Mouse (Mus musculus) CH12.LX (cell line): ENCODE results near the gene Pacs1. TPM values are rescaled to one million over a fixed set of nuclear protein-coding genes. Genes with fewer than 3 reads are reported as not detected.
A peak's percentile ranks its signal among the peaks of the same experiment; 100 is the strongest.

ENCODE experiments used
- DNase-seq: peaks from one replicate; pipeline ENCODE4 v3.0.0-alpha.2; 2013; ENCODE audit errors: extremely low read depth
- H3K27ac ChIP-seq: 2 replicates; pipeline ENCODE4 v1.5.1; 2012; ENCODE audit warnings: low read depth, mild to moderate bottlenecking, control low read depth, moderate library complexity; ENCODE audit not compliant: insufficient read depth
- H3K27me3 ChIP-seq: replicated peaks from 2 replicates; pipeline ENCODE3; 2012; ENCODE audit warnings: inconsistent platforms
- H3K36me3 ChIP-seq, 2 experiments: replicated peaks in 1 of 2; 2 replicates each; pipeline versions ENCODE3 to v1.6.1; 2012; ENCODE audit warnings: inconsistent platforms in 1 of 2, low read length in 1 of 2, mild to moderate bottlenecking in 1 of 2, mixed read lengths in 1 of 2, moderate library complexity in 1 of 2; ENCODE audit not compliant: control insufficient read depth in 1 of 2, insufficient read depth in 1 of 2
- H3K4me1 ChIP-seq, 2 experiments: 2 replicates each; pipeline ENCODE4 v1.6.1; 2012; ENCODE audit warnings: inconsistent platforms in 1 of 2, moderate library complexity in 1 of 2; ENCODE audit not compliant: insufficient read depth in 2 of 2, control insufficient read depth in 1 of 2
- H3K4me2 ChIP-seq: 2 replicates; pipeline ENCODE4 v1.6.1; 2012; ENCODE audit warnings: low read depth, mild to moderate bottlenecking, control low read depth; ENCODE audit not compliant: poor library complexity, insufficient read depth, severe bottlenecking
- H3K4me3 ChIP-seq, 3 experiments: fragments of 150-350 bp in 1 of 3; sonication (generic) in 1 of 3; replicated peaks in 1 of 3; 2 replicates each; pipeline versions ENCODE3 to v1.5.1; 2011 to 2012; ENCODE audit warnings: low read depth in 2 of 3, low read length in 2 of 3, mild to moderate bottlenecking in 2 of 3, moderate library complexity in 2 of 3, control low read depth in 1 of 3, improper control_type of control experiment in 1 of 3, inconsistent platforms in 1 of 3, mixed read lengths in 1 of 3; ENCODE audit not compliant: poor library complexity in 1 of 3
- H3K79me2 ChIP-seq: replicated peaks from 2 replicates; pipeline ENCODE4 v1.6.1; 2012; ENCODE audit warnings: mild to moderate bottlenecking, moderate library complexity; ENCODE audit not compliant: control insufficient read depth, poor library complexity, insufficient read depth, severe bottlenecking; ENCODE audit errors: extremely low read depth
- H3K9ac ChIP-seq: 2 replicates; pipeline ENCODE4 v1.6.1; 2012; ENCODE audit warnings: low read depth, mild to moderate bottlenecking, control low read depth, moderate library complexity; ENCODE audit not compliant: insufficient read depth
- H3K9me3 ChIP-seq: replicated peaks from 2 replicates; pipeline ENCODE3; 2012; ENCODE audit warnings: low read length, inconsistent platforms, mixed read lengths
- BHLHE40 ChIP-seq: IDR thresholded peaks from 2 replicates; pipeline ENCODE4 v1.6.1; 2011; ENCODE audit warnings: mild to moderate bottlenecking, low read depth, low read length, improper control_type of control experiment
- CHD1 ChIP-seq: IDR thresholded peaks from 2 replicates; pipeline ENCODE4 v1.6.1; 2012; ENCODE audit warnings: low read depth, low read length, improper control_type of control experiment, inconsistent platforms
- CTCF ChIP-seq, 2 experiments: IDR thresholded peaks in 1 of 2; conservative IDR thresholded peaks in 1 of 2; 2 replicates each; pipeline ENCODE4 v1.5.1; 2011 to 2012; ENCODE audit warnings: low read depth in 2 of 2, low read length in 2 of 2, improper control_type of control experiment in 1 of 2, inconsistent platforms in 1 of 2, mild to moderate bottlenecking in 1 of 2, moderate library complexity in 1 of 2
- E2F4 ChIP-seq: IDR thresholded peaks from 2 replicates; pipeline ENCODE4 v1.6.1; 2011; ENCODE audit warnings: low read depth, low read length, improper control_type of control experiment; ENCODE audit not compliant: insufficient replicate concordance
- ELF1 ChIP-seq: IDR thresholded peaks from 2 replicates; pipeline ENCODE4 v1.6.1; 2014; ENCODE audit warnings: low read depth, mild to moderate bottlenecking, inconsistent platforms, low read length, improper control_type of control experiment
- EP300 ChIP-seq: IDR thresholded peaks from 2 replicates; pipeline ENCODE4 v1.6.1; 2011; ENCODE audit warnings: low read length, improper control_type of control experiment
- ETS1 ChIP-seq: conservative IDR thresholded peaks from 2 replicates; pipeline ENCODE4 v1.6.1; 2012; ENCODE audit warnings: low read depth, mild to moderate bottlenecking, inconsistent platforms, low read length, improper control_type of control experiment, moderate library complexity
- GABPA ChIP-seq: IDR thresholded peaks from 2 replicates; pipeline ENCODE4 v1.6.1; 2012; ENCODE audit warnings: low read depth, low read length, improper control_type of control experiment, inconsistent platforms; ENCODE audit not compliant: insufficient replicate concordance
- HCFC1 ChIP-seq: IDR thresholded peaks from 2 replicates; pipeline ENCODE4 v1.6.1; 2012; ENCODE audit warnings: low read depth, mild to moderate bottlenecking, inconsistent platforms, low read length, improper control_type of control experiment
- IRF4 ChIP-seq: IDR thresholded peaks from 2 replicates; pipeline ENCODE4 v1.6.1; 2014; ENCODE audit warnings: low read depth, mild to moderate bottlenecking, inconsistent platforms, low read length, improper control_type of control experiment
- JUND ChIP-seq: conservative IDR thresholded peaks from 2 replicates; pipeline ENCODE4 v1.6.1; 2011; ENCODE audit warnings: low read depth, low read length, improper control_type of control experiment
- KAT2A ChIP-seq: IDR thresholded peaks from 2 replicates; pipeline ENCODE4 v1.6.1; 2012; ENCODE audit warnings: low read length, improper control_type of control experiment, inconsistent platforms; ENCODE audit not compliant: insufficient replicate concordance
- MAX ChIP-seq: IDR thresholded peaks from 2 replicates; pipeline ENCODE4 v1.6.1; 2011; ENCODE audit warnings: low read length, improper control_type of control experiment
- MEF2A ChIP-seq: IDR thresholded peaks from 2 replicates; pipeline ENCODE4 v1.6.1; 2014; ENCODE audit warnings: low read depth, mild to moderate bottlenecking, inconsistent platforms, low read length, improper control_type of control experiment, borderline replicate concordance
- MXI1 ChIP-seq: IDR thresholded peaks from 2 replicates; pipeline ENCODE4 v1.6.1; 2011; ENCODE audit warnings: mild to moderate bottlenecking, low read depth, low read length, improper control_type of control experiment
- MYC ChIP-seq: IDR thresholded peaks from 2 replicates; pipeline ENCODE4 v1.6.1; 2011; ENCODE audit warnings: low read depth, mild to moderate bottlenecking, improper control_type of control experiment, low read length
- NRF1 ChIP-seq: IDR thresholded peaks from 2 replicates; pipeline ENCODE4 v1.6.1; 2014; ENCODE audit warnings: low read depth, mild to moderate bottlenecking, inconsistent platforms, low read length, improper control_type of control experiment, moderate library complexity
- PAX5 ChIP-seq: IDR thresholded peaks from 2 replicates; pipeline ENCODE4 v1.6.1; 2012; ENCODE audit warnings: low read length, inconsistent platforms, mixed read lengths
- POLR2A ChIP-seq: IDR thresholded peaks from 2 replicates; pipeline ENCODE4 v1.6.1; 2011; ENCODE audit warnings: low read depth, mild to moderate bottlenecking, improper control_type of control experiment, low read length
- POLR2AphosphoS2 ChIP-seq: IDR thresholded peaks from 2 replicates; pipeline ENCODE4 v1.6.1; 2011; ENCODE audit warnings: low read depth, low read length, improper control_type of control experiment
- RCOR1 ChIP-seq: conservative IDR thresholded peaks from 2 replicates; pipeline ENCODE4 v1.6.1; 2012; ENCODE audit warnings: low read depth, mild to moderate bottlenecking, inconsistent platforms, low read length, improper control_type of control experiment
- SIN3A ChIP-seq: IDR thresholded peaks from 2 replicates; pipeline ENCODE4 v1.6.1; 2012; ENCODE audit warnings: low read length, improper control_type of control experiment, inconsistent platforms
- SMC3 ChIP-seq: IDR thresholded peaks from 2 replicates; pipeline ENCODE4 v1.6.1; 2011; ENCODE audit warnings: low read depth, low read length, improper control_type of control experiment
- TCF12 ChIP-seq: IDR thresholded peaks from 2 replicates; pipeline ENCODE4 v1.6.1; 2014; ENCODE audit warnings: low read depth, mild to moderate bottlenecking, inconsistent platforms, low read length, improper control_type of control experiment
- UBTF ChIP-seq: IDR thresholded peaks from 2 replicates; pipeline ENCODE4 v1.6.1; 2012; ENCODE audit warnings: low read depth, mild to moderate bottlenecking, inconsistent platforms, low read length, improper control_type of control experiment, moderate library complexity
- USF2 ChIP-seq: conservative IDR thresholded peaks from 2 replicates; pipeline ENCODE4 v1.6.1; 2011; ENCODE audit warnings: low read depth, low read length, improper control_type of control experiment
- ZC3H11A ChIP-seq: IDR thresholded peaks from 2 replicates; pipeline ENCODE4 v1.6.1; 2012; ENCODE audit warnings: low read depth, mild to moderate bottlenecking, inconsistent platforms, low read length, improper control_type of control experiment
- ZKSCAN1 ChIP-seq: IDR thresholded peaks from 2 replicates; pipeline ENCODE4 v1.6.1; 2012; ENCODE audit warnings: low read depth, inconsistent platforms, low read length, improper control_type of control experiment, borderline replicate concordance
- ZMIZ1 ChIP-seq: IDR thresholded peaks from 2 replicates; pipeline ENCODE4 v1.6.1; 2012; ENCODE audit warnings: low read depth, mild to moderate bottlenecking, inconsistent platforms, low read length, improper control_type of control experiment
- ZNF384 ChIP-seq: IDR thresholded peaks from 2 replicates; pipeline ENCODE4 v1.6.1; 2012; ENCODE audit warnings: low read depth, low read length, improper control_type of control experiment, inconsistent platforms
- dilution Hi-C: fragments of 300-500 bp; cut with MboI; formaldehyde crosslinking; loops from 2 replicates; pipeline ENCODE4 v1.14.3; 2020; ENCODE audit warnings: low sequenced_read_pairs; ENCODE audit not compliant: extremely low pct_unique_long_range_greater_than_20kb, extremely low pct_ligation_motif_present
- in situ Hi-C: fragments of 300-500 bp; cut with MboI; formaldehyde crosslinking; loops from 3 replicates; pipeline ENCODE4 v1.14.3; 2019; ENCODE audit warnings: low sequenced_read_pairs, low pct_ligation_motif_present, low pct_unique_long_range_greater_than_20kb, mixed read lengths
- polyA plus RNA-seq: library from polyadenylated mRNA; unstranded; fragments of >175 nt; gene quantifications from 2 replicates; pipeline ENCODE4 v1.2.1, GENCODE M21; 2012; ENCODE audit warnings: low read depth; ENCODE audit not compliant: insufficient read length
- total RNA-seq, 2 experiments: library from RNA; depleted of rRNA; stranded (reverse); fragments of 300-350 nt in 1 of 2; fragments of >200 nt in 1 of 2; gene quantifications; 2 replicates each; pipeline ENCODE4 v1.2.3; 2012 to 2014

The Pacs1 gene
- total and polyA plus RNA-seq, 3 experiments, result 2.4 to 14.4 (median 10.1) TPM

- H3K9ac ChIP-seq, result no peak overlapping the region; the same call in 1 of the 2 replicates
- TF ChIP-seq POLR2AphosphoS2, result no peak
- no peak for TF ChIP-seq KAT2A
- no peak for TF ChIP-seq RCOR1
- TF ChIP-seq BHLHE40, result no peak
- TF ChIP-seq MEF2A, result no peak
- TF ChIP-seq SIN3A, result no peak
- H3K4me1 ChIP-seq, result peaks cover 12 to 15% of the 10 kb centered on the region in 2 experiments
- DNase-seq, result no peak
- dilution Hi-C loops, result no loop called here
- H3K79me2 ChIP-seq, result no peaks in the 10 kb centered on the region
- peaks cover 16% of the 10 kb centered on the region for H3K27me3 ChIP-seq
- in situ Hi-C loops, result loop anchor here (5.0 kb wide), 1 partner anchor 47 kb away; the partner anchor contains the start of gene Brms1
- peak overlapping the region; percentile 86 to 93 (median 88) for H3K4me3 ChIP-seq
- peaks cover 30 to 47% of the 10 kb centered on the region in 2 experiments for H3K36me3 ChIP-seq
- H3K4me2 ChIP-seq, result peak overlapping the region; percentile 58
- H3K27ac ChIP-seq, result no peak overlapping the region
- peaks cover 3% of the 10 kb centered on the region for H3K9me3 ChIP-seq
Observed at GRCm38 (mm10) chr19:5089324-5089723, 183.6 kb downstream of the Pacs1 start.

DNA sequence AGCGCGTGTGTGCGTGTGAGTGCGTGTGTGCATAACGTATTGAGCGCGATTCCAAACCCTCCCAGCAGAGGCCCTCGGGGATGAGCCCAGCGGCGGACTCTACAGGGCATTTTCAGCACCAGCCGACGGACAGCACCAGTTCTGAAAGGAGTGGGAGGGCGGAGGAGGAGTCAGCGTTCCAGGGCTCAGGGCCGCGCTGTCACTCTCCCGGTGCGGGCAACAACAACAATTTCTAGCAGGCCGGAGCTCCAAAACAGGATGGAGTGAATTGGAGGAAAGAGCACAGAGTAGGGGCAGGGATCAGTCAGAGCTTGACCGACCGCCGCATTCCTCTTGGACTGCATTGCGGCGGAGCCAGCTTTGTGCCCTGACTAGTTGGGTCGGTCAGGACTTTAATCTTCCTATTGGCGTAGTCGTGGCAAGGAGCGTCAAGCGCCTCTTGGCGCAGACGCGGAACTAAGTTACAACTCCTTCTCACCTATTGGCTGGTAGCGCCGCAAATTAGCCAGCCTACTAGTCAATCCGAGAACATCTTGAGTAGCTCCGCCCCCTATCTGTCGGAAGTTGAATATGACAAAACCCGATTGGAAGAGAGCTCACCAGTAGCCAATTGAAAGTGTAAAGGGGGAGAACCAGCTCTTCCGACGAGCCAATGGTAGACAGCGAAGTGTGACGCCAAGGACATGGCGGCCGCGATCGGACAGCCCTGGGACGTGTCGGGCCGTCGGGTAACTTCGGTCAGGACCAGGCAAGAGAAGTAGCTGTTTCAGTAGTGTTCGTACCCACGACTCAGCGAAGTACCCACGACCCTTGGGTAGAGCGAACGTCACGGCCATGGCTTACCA lies 184.8 kb downstream of the Pacs1 start, which contains the start of gene Yif1a:
Gene Yif1a, plus strand, starts transcription at position 655 of the 845 bp plus-strand sequence.
- in situ Hi-C loops, result loop anchor here (5.0 kb wide), 1 partner anchor 46 kb away; the partner anchor contains the start of gene Brms1
- Histone ChIP-seq H3K27me3 (peaks cover 27% of the 10 kb centered on the region), H3K27ac (peak within 1 kb of the TSS; percentile 48), H3K9ac (peak within 1 kb of the TSS; percentile 42), H3K79me2 (no peaks in the 10 kb centered on the region), H3K4me3 (peak within 1 kb of the TSS; percentile 86 to 93 (median 88)), H3K4me1 (peaks cover 12 to 15% of the 10 kb centered on the region in 2 experiments), H3K36me3 (peaks cover 24 to 37% of the 10 kb centered on the region in 2 experiments), H3K4me2 (peak within 1 kb of the TSS; percentile 75), H3K9me3 (peaks cover 3% of the 10 kb centered on the region)
- dilution Hi-C loops, result no loop called here
- peak; percentile 100 for DNase-seq
- TF ChIP-seq IRF4 (peak; percentile 33; the same call in 1 of the 2 replicates), TCF12 (peak; percentile 73), GABPA (no peak; the same call in 1 of the 2 replicates), ETS1 (no peak), RCOR1 (no peak), SMC3 (peak; percentile 30), EP300 (no peak), BHLHE40 (no peak), HCFC1 (peak; percentile 81), SIN3A (peak; percentile 100), CTCF (conservative IDR thresholded peaks at IDR 0.05 in 1 of 2, IDR thresholded peaks at IDR 0.05 in 1 of 2; ENCODE audit: low read depth in 2 of 2, low read length in 2 of 2) (peak in 1 of 2 experiments; percentile 60; a peak in 2 of 4 replicates), POLR2A (peak; percentile 89), KAT2A (0 out of 2 replicates have a peak, but pooled peaks have one; percentile 18), UBTF (0 out of 2 replicates have a peak, but pooled peaks have one; percentile 18), ZC3H11A (no peak), NRF1 (peak; percentile 86), JUND (no peak), USF2 (no peak), ZNF384 (no peak), PAX5 (no peak), MEF2A (no peak), MXI1 (peak; percentile 98), MYC (no peak), ZKSCAN1 (no peak), MAX (no peak), ZMIZ1 (no peak), CHD1 (no peak), E2F4 (no peak), ELF1 (peak; percentile 94)
